Mouse (Mus musculus) limb, embryonic 14.5 days (tissue): Measurements from ENCODE around the gene Arid3a. TPM values are rescaled to one million over a fixed set of nuclear protein-coding genes. Genes with fewer than 3 reads are reported as not detected.

ENCODE experiments used
- ATAC-seq: fragments of 200-750 bp; cut with Nextera tagmentation; 2 replicates; pipeline ENCODE4 v1.8.0; 2017; ENCODE audit warnings: low read depth, moderate number of reproducible peaks, moderate TSS enrichment; ENCODE audit not compliant: low FRiP score
- DNase-seq: peaks from one replicate; pipeline ENCODE4 v3.0.0-alpha.2; 2015; ENCODE audit warnings: low spot score
- H3K27ac ChIP-seq: fragments of 300-500 bp; sonication (generic); replicated peaks from 2 replicates; pipeline ENCODE4 v1.5.1; 2014; ENCODE audit warnings: low read depth, mild to moderate bottlenecking, low read length, moderate library complexity, mixed read lengths
- H3K27me3 ChIP-seq: fragments of 300-500 bp; sonication (generic); 2 replicates; pipeline ENCODE4 v1.6.1; 2014; ENCODE audit warnings: low read length, mixed read lengths; ENCODE audit not compliant: control insufficient read depth, insufficient read depth
- H3K36me3 ChIP-seq: fragments of 300-500 bp; sonication (generic); 2 replicates; pipeline ENCODE4 v1.6.1; 2014; ENCODE audit warnings: mild to moderate bottlenecking, low read length, moderate library complexity, mixed read lengths; ENCODE audit not compliant: control insufficient read depth, insufficient read depth
- H3K4me1 ChIP-seq: fragments of 300-500 bp; sonication (generic); 2 replicates; pipeline ENCODE4 v1.6.1; 2014; ENCODE audit warnings: antibody characterized with exemption, low read length, mixed read lengths; ENCODE audit not compliant: control insufficient read depth, insufficient read depth
- H3K4me2 ChIP-seq: fragments of 300-500 bp; sonication (generic); replicated peaks from 2 replicates; pipeline ENCODE4 v1.6.1; 2014; ENCODE audit warnings: low read depth, mild to moderate bottlenecking, low read length, moderate library complexity; ENCODE audit not compliant: severe bottlenecking
- H3K4me3 ChIP-seq: fragments of 300-500 bp; sonication (generic); replicated peaks from 2 replicates; pipeline ENCODE4 v1.5.1; 2014; ENCODE audit warnings: low read length
- H3K9ac ChIP-seq: fragments of 300-500 bp; sonication (generic); 2 replicates; pipeline ENCODE4 v1.6.1; 2014; ENCODE audit warnings: mild to moderate bottlenecking, low read depth, low read length, moderate library complexity; ENCODE audit not compliant: severe bottlenecking
- H3K9me3 ChIP-seq: fragments of 300-500 bp; sonication (generic); 2 replicates; pipeline ENCODE4 v1.6.1; 2016; ENCODE audit warnings: low read length; ENCODE audit not compliant: control insufficient read depth
- POLR2A ChIP-seq: fragments of 200-500 bp; IDR thresholded peaks from 2 replicates; pipeline ENCODE4 v1.8.0; 2012; ENCODE audit warnings: inconsistent platforms, mild to moderate bottlenecking, moderate library complexity, borderline replicate concordance; ENCODE audit not compliant: insufficient read depth, insufficient read length; ENCODE audit errors: extremely low read depth
- WGBS: fragments of 180-500 bp; shearing (Covaris S2); extraction: QIAGEN DNeasy Blood & Tissue Kit; methylation state at CpG from one replicate; pipeline ENCODE4 v1.1.7; 2014; 5-methylcytosine and 5-hydroxymethylcytosine counted together
- polyA plus RNA-seq, 2 experiments: library from polyadenylated mRNA; depleted of rRNA in 1 of 2; stranded (reverse) in 1 of 2; unstranded in 1 of 2; fragments of >200 nt; fragmentation: Nextera tagmentation in 1 of 2; extraction: Ambion mirVana in 1 of 2; gene quantifications; 2 replicates each; pipeline versions ENCODE4 v1.2.1 to v1.2.3; 2012 to 2014

Gene Arid3a
- polyA plus RNA-seq, 2 experiments, result 5.0 to 8.6 TPM

DNA sequence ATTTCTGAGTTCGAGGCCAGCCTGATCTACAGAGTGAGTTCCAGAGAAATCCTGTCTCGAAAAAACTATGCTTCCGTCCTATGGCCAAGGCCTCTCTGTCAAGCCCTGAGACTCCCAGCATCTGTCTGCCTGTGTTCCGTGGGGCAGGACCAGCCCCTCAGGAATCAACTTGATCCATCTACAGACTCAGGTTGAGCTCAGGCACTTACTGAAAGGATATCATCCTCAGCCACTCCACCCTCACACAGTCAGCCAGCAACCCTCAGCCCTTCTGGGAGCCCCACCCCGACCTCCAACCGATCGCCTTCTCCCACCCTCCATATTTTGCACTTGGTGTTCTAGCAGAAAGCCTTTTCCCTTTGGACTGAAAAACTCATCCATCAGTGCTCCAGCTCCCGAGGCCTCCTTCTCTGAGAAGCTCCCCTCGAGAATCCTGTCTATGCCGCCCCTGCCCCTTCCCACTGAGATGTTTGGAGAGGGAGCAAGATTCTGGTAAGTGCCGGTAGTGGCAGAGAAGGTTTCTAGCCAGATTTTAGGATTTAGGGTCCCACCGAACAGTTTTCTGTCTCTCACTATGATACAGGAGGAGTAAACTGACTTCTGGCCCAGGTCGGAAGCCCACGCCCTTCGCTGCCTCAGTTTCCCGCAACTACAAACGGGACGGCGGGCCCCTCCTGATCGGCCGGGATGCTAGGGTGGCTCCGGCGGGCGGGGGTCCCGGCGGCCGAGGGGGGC lies 61.1 kb downstream of the Arid3a start:
- no peak for ATAC-seq

GRCm38 (mm10) chr10:79988506-79989271 lies 61.8 kb downstream of the Arid3a start, which contains the start of gene Cnn2:
Gene Cnn2 (plus strand): TSS chr10:79988584.
- ATAC-seq (no peak), DNase-seq (peak; percentile 84)
- no peak for TF ChIP-seq POLR2A
- H3K4me3 ChIP-seq, result peak within 1 kb of the TSS; percentile 73
- WGBS, result under 1% methylated on average over 55 of the region's 59 CpGs
- H3K4me1 ChIP-seq, result peaks cover 32% of the 10 kb centered on the region
- peak within 1 kb of the TSS; percentile 80 for H3K9ac ChIP-seq
- H3K27me3 ChIP-seq, result no peaks in the 10 kb centered on the region
- H3K27ac ChIP-seq, result peak within 1 kb of the TSS; percentile 67
- peaks cover 30% of the 10 kb centered on the region for H3K36me3 ChIP-seq
- H3K4me2 ChIP-seq, result peak within 1 kb of the TSS; percentile 72
- no peaks in the 10 kb centered on the region for H3K9me3 ChIP-seq

More for the DNA sequence above, 61.1 kb downstream of the Arid3a start:
- no peak for DNase-seq
- peak overlapping the region; percentile 67 for H3K27ac ChIP-seq
- no peaks in the 10 kb centered on the region for H3K9me3 ChIP-seq
- H3K36me3 ChIP-seq, result peaks cover 23% of the 10 kb centered on the region
- H3K4me1 ChIP-seq, result peaks cover 38% of the 10 kb centered on the region
- H3K4me2 ChIP-seq, result peak overlapping the region; percentile 72
- peak overlapping the region; percentile 80 for H3K9ac ChIP-seq
- 0 out of 2 replicates have a peak, but pooled peaks have one; percentile 54 for TF ChIP-seq POLR2A
- H3K27me3 ChIP-seq, result no peaks in the 10 kb centered on the region
- peak overlapping the region; percentile 73 for H3K4me3 ChIP-seq
- WGBS, result 6% methylated on average over 27 of the region's 27 CpGs

DNA sequence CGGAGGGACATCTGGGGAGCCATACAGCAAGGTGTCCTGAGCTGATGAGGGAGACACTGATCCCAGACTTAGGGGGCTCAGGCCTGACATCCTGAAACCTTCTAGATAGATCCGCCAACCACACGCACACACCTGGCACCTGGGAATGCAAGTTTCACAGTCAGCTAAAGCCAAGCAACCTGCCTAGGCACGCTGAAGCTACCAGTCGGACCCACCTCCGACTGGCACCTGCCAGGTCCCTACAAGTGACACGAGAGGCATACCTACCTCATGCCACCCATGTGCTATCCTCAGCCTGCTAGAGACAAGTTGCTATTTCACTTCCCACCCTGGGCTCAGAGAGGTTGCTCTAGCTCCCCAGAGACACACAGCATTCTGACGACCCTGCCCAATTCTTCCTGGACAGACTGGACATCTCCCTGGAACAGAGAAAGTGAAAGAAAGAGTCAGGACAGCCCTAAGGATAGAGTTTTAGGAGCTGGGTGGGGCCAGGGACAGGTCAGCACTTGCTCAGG lies 62.5 kb downstream of the Arid3a start:
- Histone ChIP-seq H3K4me3 (peak overlapping the region; percentile 73), H3K4me2 (peak overlapping the region; percentile 72), H3K27me3 (no peaks in the 10 kb centered on the region), H3K36me3 (peaks cover 35% of the 10 kb centered on the region), H3K27ac (no peak overlapping the region), H3K9ac (peak overlapping the region; percentile 80), H3K4me1 (peaks cover 32% of the 10 kb centered on the region), H3K9me3 (no peaks in the 10 kb centered on the region)
- TF ChIP-seq POLR2A, result no peak
- ATAC-seq (no peak), DNase-seq (no peak)
- WGBS, result 19% methylated on average over 8 of the region's 8 CpGs

DNA sequence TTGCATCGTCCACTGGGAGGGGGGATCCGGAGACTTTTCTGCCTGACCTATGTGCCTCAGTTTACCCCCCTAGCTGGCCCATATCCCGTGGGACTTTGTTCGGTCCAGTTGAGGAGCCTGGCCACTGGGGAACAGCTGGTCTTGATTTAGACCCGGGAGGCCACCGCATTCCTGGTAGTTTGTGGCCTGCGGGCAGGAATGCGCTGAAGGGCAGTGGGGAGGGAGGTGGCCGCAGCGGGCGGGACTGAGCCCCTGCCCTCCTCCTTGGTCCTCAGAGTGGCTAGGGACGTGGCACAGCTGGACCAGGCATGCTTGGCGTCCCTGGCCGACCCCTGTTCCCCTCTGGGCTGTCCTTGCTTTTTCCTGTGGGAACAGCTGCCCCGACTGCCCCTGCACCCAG lies 63.0 kb downstream of the Arid3a start:
- ATAC-seq, result no peak
- peaks cover 32% of the 10 kb centered on the region for H3K4me1 ChIP-seq
- H3K27me3 ChIP-seq, result no peaks in the 10 kb centered on the region
- TF ChIP-seq POLR2A, result no peak
- H3K27ac ChIP-seq, result no peak overlapping the region
- peak overlapping the region; percentile 72 for H3K4me2 ChIP-seq
- H3K9ac ChIP-seq, result peak overlapping the region; percentile 38
- H3K36me3 ChIP-seq, result peaks cover 41% of the 10 kb centered on the region
- no peak for DNase-seq
- no peaks in the 10 kb centered on the region for H3K9me3 ChIP-seq
- 5% methylated on average over 14 of the region's 15 CpGs for WGBS
- peak overlapping the region; percentile 73 for H3K4me3 ChIP-seq

- H3K9ac ChIP-seq, result no peak overlapping the region
- peaks cover 28% of the 10 kb centered on the region for H3K4me1 ChIP-seq
- no peak for ATAC-seq
- no peaks in the 10 kb centered on the region for H3K9me3 ChIP-seq
- WGBS, result 73% methylated on average over 12 of the region's 12 CpGs
- H3K4me3 ChIP-seq, result no peak overlapping the region
- no peak overlapping the region for H3K4me2 ChIP-seq
- H3K36me3 ChIP-seq, result peaks cover 44% of the 10 kb centered on the region
- no peak for TF ChIP-seq POLR2A
- H3K27me3 ChIP-seq, result no peaks in the 10 kb centered on the region
- no peak overlapping the region for H3K27ac ChIP-seq
- DNase-seq, result no peak
These were observed 64.3 kb downstream of the Arid3a start for GRCm38 (mm10) chr10:79991099-79991498.
